Mouse (Mus musculus): ENCODE data around the gene Gm45716. TPM values are rescaled to one million over a fixed set of nuclear protein-coding genes. Genes with fewer than 3 reads are reported as not detected.

Gm45716 gene
- total RNA-seq, 1 experiment = 1.3 TPM

DNA sequence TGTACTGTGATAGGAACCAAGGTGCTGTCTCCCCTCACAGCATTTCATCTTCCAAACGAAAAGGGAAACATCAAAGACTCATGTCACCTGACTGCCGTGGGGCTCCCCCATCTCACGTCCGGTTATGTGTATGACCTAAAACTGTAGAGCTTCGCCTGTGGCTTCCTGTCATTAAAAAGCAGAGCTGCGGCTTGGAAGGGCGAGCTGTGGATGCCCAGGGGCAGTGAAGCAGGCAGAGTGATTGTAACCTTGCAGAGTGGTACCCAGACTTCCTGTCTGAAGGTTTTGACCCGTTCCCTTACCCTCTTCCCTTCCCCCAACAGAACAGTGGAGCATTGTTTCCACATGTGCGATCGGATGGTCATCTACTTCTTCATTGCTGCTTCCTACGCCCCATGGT lies 76.7 kb downstream of the Gm45716 start:
- Histone ChIP-seq H3K9me3 (ENCODE audit: control insufficient read depth, insufficient read depth, low read depth, low read length) (no peaks in the 10 kb centered on the region), H3K27ac (ENCODE audit: insufficient read depth, low read depth, low read length, poor library complexity, severe bottlenecking) (no peak overlapping the region), H3K4me1 (ENCODE audit: control insufficient read depth in 2 of 2, insufficient read depth in 2 of 2, low read length in 2 of 2, poor library complexity in 1 of 2) (no peaks in the 10 kb centered on the region), H3K4me3 (ENCODE audit: insufficient read depth in 1 of 2, low read depth in 1 of 2, low read length in 2 of 2, poor library complexity in 1 of 2, severe bottlenecking in 1 of 2) (no peak overlapping the region), H3K9ac (ENCODE audit: insufficient read depth, low read depth, low read length, poor library complexity, severe bottlenecking) (no peak overlapping the region), H3K36me3 (ENCODE audit: control insufficient read depth, insufficient read depth, low read length, poor library complexity, severe bottlenecking) (no peaks in the 10 kb centered on the region)
- in situ Hi-C loops (cut with MboI; ENCODE audit: low sequenced_read_pairs in 2 of 2, unreplicated experiment in 2 of 2) = no loop called here
- no peak for DNase-seq (ENCODE audit: low read depth, low spot score)
- TF ChIP-seq ZC3H11A (IDR thresholded peaks at IDR 0.05; ENCODE audit: borderline replicate concordance, low read depth, low read length) (no peak), CHD2 (IDR thresholded peaks at IDR 0.05; ENCODE audit: low read depth, low read length) (no peak), ZNF384 (IDR thresholded peaks at IDR 0.05; ENCODE audit: low read depth, low read length) (no peak), HCFC1 (IDR thresholded peaks at IDR 0.05; ENCODE audit: borderline replicate concordance, insufficient read depth, low read length) (no peak), MAFK (IDR thresholded peaks at IDR 0.05; ENCODE audit: insufficient read depth, low read depth, low read length) (no peak)

DNA sequence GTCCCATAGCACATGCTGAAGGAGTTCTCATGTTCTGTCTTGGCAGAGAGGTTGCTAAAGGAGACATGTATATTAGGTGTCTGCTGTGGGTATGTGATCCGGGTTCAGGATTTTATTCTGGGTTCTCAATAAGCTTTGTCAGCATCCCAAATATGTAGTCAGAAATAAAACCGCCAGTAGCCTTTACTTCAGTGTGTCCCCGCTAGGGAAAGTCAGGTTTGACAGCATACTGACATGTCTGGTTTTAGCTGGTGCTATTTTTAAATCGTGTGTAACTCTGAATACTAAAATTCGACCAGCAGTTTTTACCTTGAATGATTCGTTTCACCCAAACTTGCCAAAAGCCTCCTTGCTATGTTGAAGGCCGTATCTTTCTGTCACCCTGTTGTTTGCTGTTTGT lies 78.1 kb downstream of the Gm45716 start:
- no peak overlapping the region for H3K9ac ChIP-seq (ENCODE audit: insufficient read depth, low read depth, low read length, poor library complexity, severe bottlenecking)
- H3K4me1 ChIP-seq (ENCODE audit: control insufficient read depth in 2 of 2, insufficient read depth in 2 of 2, low read length in 2 of 2, poor library complexity in 1 of 2) = no peaks in the 10 kb centered on the region
- H3K36me3 ChIP-seq (ENCODE audit: control insufficient read depth, insufficient read depth, low read length, poor library complexity, severe bottlenecking) = no peaks in the 10 kb centered on the region
- H3K9me3 ChIP-seq (ENCODE audit: control insufficient read depth, insufficient read depth, low read depth, low read length) = no peaks in the 10 kb centered on the region
- no peak overlapping the region for H3K27ac ChIP-seq (ENCODE audit: insufficient read depth, low read depth, low read length, poor library complexity, severe bottlenecking)
- no peak overlapping the region for H3K4me3 ChIP-seq (ENCODE audit: insufficient read depth in 1 of 2, low read depth in 1 of 2, low read length in 2 of 2, poor library complexity in 1 of 2, severe bottlenecking in 1 of 2)
- DNase-seq (ENCODE audit: low read depth, low spot score) = no peak
- in situ Hi-C loops (cut with MboI; ENCODE audit: low sequenced_read_pairs in 2 of 2, unreplicated experiment in 2 of 2) = no loop called here
- TF ChIP-seq ZC3H11A (IDR thresholded peaks at IDR 0.05; ENCODE audit: borderline replicate concordance, low read depth, low read length) (no peak), HCFC1 (IDR thresholded peaks at IDR 0.05; ENCODE audit: borderline replicate concordance, insufficient read depth, low read length) (no peak), CHD2 (IDR thresholded peaks at IDR 0.05; ENCODE audit: low read depth, low read length) (no peak), ZNF384 (IDR thresholded peaks at IDR 0.05; ENCODE audit: low read depth, low read length) (no peak), MAFK (IDR thresholded peaks at IDR 0.05; ENCODE audit: insufficient read depth, low read depth, low read length) (no peak)

DNA sequence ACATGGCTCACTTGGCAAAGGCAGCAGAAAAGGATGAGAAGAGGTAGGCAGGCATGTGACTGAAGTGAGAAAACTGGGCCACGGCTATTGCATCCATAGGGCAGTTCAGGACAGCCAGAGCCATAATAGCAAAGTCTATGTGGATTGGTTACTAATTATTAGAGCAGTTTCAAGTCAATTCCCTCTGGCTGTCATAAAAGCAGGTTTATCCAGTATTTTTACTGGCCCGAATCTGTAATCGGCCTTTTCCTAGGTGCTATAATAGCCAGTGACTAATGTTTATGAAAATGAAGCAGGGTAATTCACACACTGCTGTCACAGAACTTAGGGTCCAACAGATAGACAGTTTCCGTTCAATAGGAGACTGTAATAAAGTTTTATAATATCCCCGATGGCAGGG lies 81.5 kb downstream of the Gm45716 start:
- H3K4me1 ChIP-seq (ENCODE audit: control insufficient read depth in 2 of 2, insufficient read depth in 2 of 2, low read length in 2 of 2, poor library complexity in 1 of 2) = no peaks in the 10 kb centered on the region

DNA sequence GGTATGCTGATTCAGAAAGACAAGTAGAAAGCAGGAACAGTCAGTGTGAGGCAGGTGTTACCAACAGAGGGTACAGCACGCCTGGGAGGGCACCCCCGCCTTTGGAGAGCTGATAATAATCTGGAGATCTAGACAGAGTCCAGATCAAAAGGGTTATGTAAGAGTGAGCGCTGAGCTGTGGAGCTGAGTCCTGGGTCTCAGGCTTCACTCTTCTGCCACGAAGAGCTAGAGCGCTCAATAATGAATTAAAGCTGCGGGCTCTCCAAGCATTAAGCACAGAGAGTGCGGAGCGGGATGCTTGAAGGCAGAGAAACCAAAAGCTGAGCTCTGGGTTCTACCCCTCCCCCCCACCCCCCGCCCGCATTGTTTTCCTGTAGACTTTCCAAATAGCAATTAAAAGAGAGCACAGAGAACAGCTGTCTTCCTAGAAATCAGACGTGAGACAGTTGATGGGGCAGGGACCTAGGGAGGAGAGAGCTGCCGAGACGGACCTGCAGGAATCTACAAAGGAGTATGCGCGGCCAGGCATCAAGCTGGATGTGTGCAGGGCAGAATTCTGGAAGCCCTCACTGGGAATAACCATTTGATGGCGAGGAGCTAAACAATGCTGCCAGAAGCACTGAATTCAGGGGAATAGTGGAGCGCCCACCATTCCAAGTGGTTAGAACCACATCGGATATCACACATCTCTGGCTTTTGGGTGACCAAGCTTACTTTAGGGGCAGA lies 82.1 kb downstream of the Gm45716 start:
- H3K9me3 ChIP-seq (ENCODE audit: control insufficient read depth, insufficient read depth, low read depth, low read length) = no peaks in the 10 kb centered on the region
- TF ChIP-seq HCFC1 (IDR thresholded peaks at IDR 0.05; ENCODE audit: borderline replicate concordance, insufficient read depth, low read length) (no peak), MAFK (IDR thresholded peaks at IDR 0.05; ENCODE audit: insufficient read depth, low read depth, low read length) (no peak), ZC3H11A (IDR thresholded peaks at IDR 0.05; ENCODE audit: borderline replicate concordance, low read depth, low read length) (no peak), ZNF384 (IDR thresholded peaks at IDR 0.05; ENCODE audit: low read depth, low read length) (no peak), CHD2 (IDR thresholded peaks at IDR 0.05; ENCODE audit: low read depth, low read length) (no peak)
- no peak overlapping the region for H3K9ac ChIP-seq (ENCODE audit: insufficient read depth, low read depth, low read length, poor library complexity, severe bottlenecking)
- in situ Hi-C loops (cut with MboI; ENCODE audit: low sequenced_read_pairs in 2 of 2, unreplicated experiment in 2 of 2) = no loop called here
- H3K4me1 ChIP-seq (ENCODE audit: control insufficient read depth in 2 of 2, insufficient read depth in 2 of 2, low read length in 2 of 2, poor library complexity in 1 of 2) = no peaks in the 10 kb centered on the region
- DNase-seq (ENCODE audit: low read depth, low spot score) = no peak
- H3K27ac ChIP-seq (ENCODE audit: insufficient read depth, low read depth, low read length, poor library complexity, severe bottlenecking) = no peak overlapping the region
- H3K4me3 ChIP-seq (ENCODE audit: insufficient read depth in 1 of 2, low read depth in 1 of 2, low read length in 2 of 2, poor library complexity in 1 of 2, severe bottlenecking in 1 of 2) = no peak overlapping the region
- no peaks in the 10 kb centered on the region for H3K36me3 ChIP-seq (ENCODE audit: control insufficient read depth, insufficient read depth, low read length, poor library complexity, severe bottlenecking)

More for the DNA sequence above, 81.5 kb downstream of the Gm45716 start:
- no peak for DNase-seq (ENCODE audit: low read depth, low spot score)
- Histone ChIP-seq H3K9ac (ENCODE audit: insufficient read depth, low read depth, low read length, poor library complexity, severe bottlenecking) (no peak overlapping the region), H3K36me3 (ENCODE audit: control insufficient read depth, insufficient read depth, low read length, poor library complexity, severe bottlenecking) (no peaks in the 10 kb centered on the region), H3K27ac (ENCODE audit: insufficient read depth, low read depth, low read length, poor library complexity, severe bottlenecking) (no peak overlapping the region), H3K4me3 (ENCODE audit: insufficient read depth in 1 of 2, low read depth in 1 of 2, low read length in 2 of 2, poor library complexity in 1 of 2, severe bottlenecking in 1 of 2) (no peak overlapping the region), H3K9me3 (ENCODE audit: control insufficient read depth, insufficient read depth, low read depth, low read length) (no peaks in the 10 kb centered on the region)
- in situ Hi-C loops (cut with MboI; ENCODE audit: low sequenced_read_pairs in 2 of 2, unreplicated experiment in 2 of 2) = no loop called here
- TF ChIP-seq MAFK (IDR thresholded peaks at IDR 0.05; ENCODE audit: insufficient read depth, low read depth, low read length) (no peak), ZC3H11A (IDR thresholded peaks at IDR 0.05; ENCODE audit: borderline replicate concordance, low read depth, low read length) (no peak), HCFC1 (IDR thresholded peaks at IDR 0.05; ENCODE audit: borderline replicate concordance, insufficient read depth, low read length) (no peak), ZNF384 (IDR thresholded peaks at IDR 0.05; ENCODE audit: low read depth, low read length) (no peak), CHD2 (IDR thresholded peaks at IDR 0.05; ENCODE audit: low read depth, low read length) (no peak)
